28 mouse cellular contexts compared by ENCODE assay signal in genomic region chr11:80178316-80178715, GRCm38 (mm10). TPM values are rescaled to one million over a fixed set of nuclear protein-coding genes. Genes with fewer than 3 reads are reported as not detected.
DNase-seq lines count a peak whose midpoint lies in the region; TF ChIP-seq lines count a peak whose summit lies in the region.
"Had no signal": no experiment of that assay in that cellular context is flagged by ENCODE, and none has a peak within 500 bp of the region (broad histone marks: within the 10 kb centered on the region; RNA-seq: fewer than 3 reads in every experiment).

No protein-coding gene starts in this region.

- intact Hi-C loops in gastrocnemius, adult 2 months (cut with DNase I), result no loop called here

- no peak for TF ChIP-seq CTCF in gastrocnemius, adult 2 months (IDR thresholded peaks at IDR 0.05)
- no peak for TF ChIP-seq CTCF in layer of hippocampus, adult 2 months (conservative IDR thresholded peaks at IDR 0.05)

- DNase-seq in gastrocnemius, adult 2 months, result no peak
- no peak for DNase-seq in gastrocnemius, adult 8-10 months (ENCODE audit: low spot score in 2 of 2)
- no peak for DNase-seq in layer of hippocampus, adult 2 months (ENCODE audit: low spot score in 2 of 2)
- DNase-seq in layer of hippocampus, adult 18-20 months (ENCODE audit: low spot score in 2 of 2), result no peak
- peak; percentile 54 for DNase-seq in ES-CJ7 (ENCODE audit: low read depth, low spot score)
- DNase-seq in embryo, embryonic 10 days (ENCODE audit: low spot score), result no peak
- DNase-seq in cerebellum, adult 8-10 months, result no peak
- DNase-seq: adrenal gland, postnatal 10 days; cerebellum, adult 11-12 months; cerebellum, postnatal 25 days; gastrocnemius, postnatal 14 days; heart, postnatal 14 days; kidney, adult 18-20 months; kidney, postnatal 4 days; layer of hippocampus, adult 9-11 months; liver, postnatal 0 days; lung, postnatal 4 days had no signal

- H3K27ac ChIP-seq in gastrocnemius, adult 2 months, result peak overlapping the region; percentile 73
- H3K27ac ChIP-seq in layer of hippocampus, adult 2 months, result peak overlapping the region; percentile 58
- peak overlapping the region; percentile 76 for H3K27ac ChIP-seq in brown adipose tissue, adult 24 weeks (replicated peaks; ENCODE audit: low read depth, low read length)
- H3K27ac ChIP-seq: embryonic facial prominence, embryonic 13.5 days; limb, embryonic 12.5 days; midbrain, embryonic 13.5 days; neural tube, embryonic 13.5 days; stomach, embryonic 15.5 days had no signal

- peaks cover 3% of the 10 kb centered on the region for H3K4me1 ChIP-seq in brown adipose tissue, adult 24 weeks (ENCODE audit: control insufficient read depth, insufficient read depth, insufficient read length, low read length)
- H3K4me1 ChIP-seq: embryonic facial prominence, embryonic 13.5 days; limb, embryonic 12.5 days; stomach, embryonic 15.5 days had no signal

- no peak overlapping the region for H3K4me3 ChIP-seq in gastrocnemius, adult 2 months
- no peak overlapping the region for H3K4me3 ChIP-seq in layer of hippocampus, adult 2 months
- no peak overlapping the region for H3K4me3 ChIP-seq in brown adipose tissue, adult 24 weeks (ENCODE audit: insufficient read depth, low read depth, low read length)
- H3K4me3 ChIP-seq: embryonic facial prominence, embryonic 13.5 days; erythroblast, embryonic 14.5 days; heart, embryonic 13.5 days; limb, embryonic 12.5 days; midbrain, embryonic 13.5 days; neural tube, embryonic 13.5 days; stomach, embryonic 15.5 days had no signal

RNA-seq across cellular contexts. Expression of gene Rnf135, which starts 5.3 kb away (rescaled TPM):
- 1 to 10 TPM; 2.2 to 2.4 TPM for total RNA-seq in gastrocnemius, adult 2 months (2021)
- 1 to 10 TPM; 1.6 to 2.8 (median 2.4) TPM for total RNA-seq in gastrocnemius, adult 8-10 months (2022)
- total RNA-seq in layer of hippocampus, adult 2 months (2021), result 1 to 10 TPM; 4.1 to 4.9 TPM
- 1 to 10 TPM; 3.9 to 4.7 TPM for total RNA-seq in layer of hippocampus, adult 18-20 months (2021)
- polyA plus RNA-seq in brown adipose tissue, adult 24 weeks (2012; ENCODE audit: insufficient read depth, insufficient read length, missing spikeins), result 4.2 and 4.3 TPM in 2 replicates

RNA-seq across cellular contexts. Expression of gene Adap2, which starts 24.4 kb away (rescaled TPM):
- 1 to 10 TPM; 4.2 to 4.7 TPM for total RNA-seq in gastrocnemius, adult 2 months (2021)
- total RNA-seq in gastrocnemius, adult 8-10 months (2022), result 1 to 10 TPM; 1.2 to 3.9 (median 2.6) TPM
- 1 to 10 TPM; 6.1 to 8.2 TPM for total RNA-seq in layer of hippocampus, adult 2 months (2021)
- 1 to 10 TPM; 6.5 to 8.4 TPM for total RNA-seq in layer of hippocampus, adult 18-20 months (2021)
- polyA plus RNA-seq in brown adipose tissue, adult 24 weeks (2012; ENCODE audit: insufficient read depth, insufficient read length, missing spikeins), result 2.9 and 5.8 TPM in 2 replicates
- total RNA-seq: CH12.LX; granulocyte monocyte progenitor cell, adult 5-6 weeks; megakaryocyte-erythroid progenitor cell, adult 5-6 weeks had no signal
- polyA plus RNA-seq: erythroblast, embryonic 14.5 days had no signal

RNA-seq across cellular contexts. Expression of gene Rhot1, which starts 30.5 kb away (rescaled TPM):
- 10 to 100 TPM; 43.6 to 45.3 TPM for total RNA-seq in gastrocnemius, adult 2 months (2021)
- total RNA-seq in gastrocnemius, adult 8-10 months (2022), result 10 to 100 TPM; 39.0 to 41.8 (median 40.8) TPM
- total RNA-seq in layer of hippocampus, adult 2 months (2021), result 10 to 100 TPM; 67.8 to 68.2 TPM
- 10 to 100 TPM; 62.8 to 65.6 TPM for total RNA-seq in layer of hippocampus, adult 18-20 months (2021)
- polyA plus RNA-seq in brown adipose tissue, adult 24 weeks (2012; ENCODE audit: insufficient read depth, insufficient read length, missing spikeins), result 40.7 and 54.8 TPM in 2 replicates

RNA-seq across cellular contexts. Expression of gene Tefm, which starts 36.3 kb away (rescaled TPM):
- total RNA-seq in gastrocnemius, adult 2 months (2021), result 10 to 100 TPM; 18.6 to 24.1 TPM
- 10 to 100 TPM; 19.0 to 22.1 (median 20.5) TPM for total RNA-seq in gastrocnemius, adult 8-10 months (2022)
- 10 to 100 TPM in 1 of 2 experiments, 1 to 10 TPM in 1; 8.8 to 10.9 TPM for total RNA-seq in layer of hippocampus, adult 2 months (2021)
- 1 to 10 TPM; 8.4 to 9.6 TPM for total RNA-seq in layer of hippocampus, adult 18-20 months (2021)
- 35.2 and 39.9 TPM in 2 replicates for polyA plus RNA-seq in brown adipose tissue, adult 24 weeks (2012; ENCODE audit: insufficient read depth, insufficient read length, missing spikeins)
- polyA plus RNA-seq: erythroblast, embryonic 14.5 days had no signal
